ENCODE assay signal across 8 mouse cellular contexts in genomic region chr10:80816303-80816702, GRCm38 (mm10). TPM values are rescaled to one million over a fixed set of nuclear protein-coding genes. Genes with fewer than 3 reads are reported as not detected.
"Had no signal": no experiment of that assay in that cellular context is flagged by ENCODE, and none has a peak within 500 bp of the region (broad histone marks: within the 10 kb centered on the region; RNA-seq: fewer than 3 reads in every experiment).

No protein-coding gene starts in this region.

RNA-seq across cellular contexts. Expression of gene Jsrp1, which starts 3.0 kb away (rescaled TPM):
- total RNA-seq: neutrophil, adult 5-6 weeks had no signal
- polyA plus RNA-seq: small intestine, adult 2 months; spleen, adult 2 months; thymus, adult 2 months had no signal

RNA-seq across cellular contexts. Expression of gene Amh, which starts 11.3 kb away (rescaled TPM):
- polyA plus RNA-seq: neural tube, embryonic 15.5 days; stomach, embryonic 14.5 days; stomach, embryonic 15.5 days; stomach, embryonic 16.5 days had no signal
